Mouse (Mus musculus) liver, postnatal 0 days (tissue): ENCODE measurements around the gene Copz1.

Experiments
- CTCF ChIP-seq: sonication (generic); IDR thresholded peaks from 2 replicates; pipeline ENCODE4 v1.5.1; 2016; ENCODE audit warnings: antibody characterized with exemption, low read depth
- EP300 ChIP-seq: IDR thresholded peaks from 2 replicates; pipeline ENCODE4 v1.6.1; 2016; ENCODE audit warnings: antibody characterized with exemption, low read depth, mild to moderate bottlenecking

DNA sequence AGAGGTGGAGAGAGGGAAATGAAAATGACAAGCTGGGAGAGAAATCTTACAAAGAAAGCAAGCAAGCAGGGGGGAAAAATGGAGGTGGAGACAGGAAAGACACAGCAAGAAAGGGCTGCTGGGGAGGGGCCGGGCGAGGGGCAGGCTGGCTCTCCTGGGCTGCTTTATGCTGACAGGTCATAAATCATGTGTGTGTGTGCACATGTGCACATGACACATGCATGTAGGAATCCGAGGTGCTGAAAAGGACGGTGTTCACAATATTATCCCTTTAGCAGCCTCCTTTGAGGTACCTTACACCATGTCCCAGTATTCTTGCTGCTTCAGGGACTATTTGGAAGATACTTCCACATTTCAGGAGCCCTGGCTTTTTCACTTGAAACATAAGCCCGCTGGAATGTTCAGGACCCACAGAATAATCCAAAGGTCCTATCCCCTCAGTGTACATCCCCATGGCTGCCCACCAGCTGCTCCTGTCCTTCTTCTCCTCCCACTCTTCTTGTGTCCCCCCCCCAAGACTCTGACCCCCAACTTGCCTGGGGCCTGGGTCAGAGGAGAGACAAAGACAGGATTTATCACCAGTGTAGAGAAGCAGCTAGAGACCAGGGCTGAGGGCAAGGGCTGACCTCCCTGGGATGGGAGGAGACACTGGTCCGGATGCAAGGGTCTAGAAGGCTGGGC lies 30.0 kb downstream of the Copz1 start:
- no peak for TF ChIP-seq CTCF
- no peak for TF ChIP-seq EP300
